Mouse (Mus musculus): ENCODE results near the gene Ica1.

Gene Ica1

GRCm38 (mm10) chr6:8640863-8641262, 137.4 kb downstream of the Ica1 start:
- no peak for DNase-seq

GRCm38 (mm10) chr6:8639526-8639925, 138.8 kb downstream of the Ica1 start:
- no peak for DNase-seq

GRCm38 (mm10) chr6:8638899-8639298, 139.4 kb downstream of the Ica1 start:
- DNase-seq = no peak

- DNase-seq = no peak
Observed at GRCm38 (mm10) chr6:8638122-8638521, 140.2 kb downstream of the Ica1 start.

GRCm38 (mm10) chr6:8632701-8633100, 145.6 kb downstream of the Ica1 start:
- DNase-seq = no peak

- no peak for DNase-seq
Observed at GRCm38 (mm10) chr6:8631986-8632632, 146.2 kb downstream of the Ica1 start.

- no peak for DNase-seq
Observed at GRCm38 (mm10) chr6:8631362-8631761, 146.9 kb downstream of the Ica1 start.

GRCm38 (mm10) chr6:8630531-8630930, 147.8 kb downstream of the Ica1 start:
- no peak for DNase-seq

GRCm38 (mm10) chr6:8628715-8629267, 149.5 kb downstream of the Ica1 start:
- DNase-seq = no peak

- no peak for DNase-seq
Observed at GRCm38 (mm10) chr6:8628226-8628625, 150.1 kb downstream of the Ica1 start.

GRCm38 (mm10) chr6:8623045-8623444, 155.2 kb downstream of the Ica1 start:
- DNase-seq = no peak

- no peak for DNase-seq
Observed at GRCm38 (mm10) chr6:8619582-8620350, 158.5 kb downstream of the Ica1 start.

- DNase-seq = no peak
Observed at GRCm38 (mm10) chr6:8617369-8617768, 160.9 kb downstream of the Ica1 start.

- DNase-seq = no peak
Observed at GRCm38 (mm10) chr6:8591665-8592064, 186.6 kb downstream of the Ica1 start.

GRCm38 (mm10) chr6:8583892-8584291, 194.4 kb downstream of the Ica1 start:
- DNase-seq = no peak

- DNase-seq = no peak
Observed at GRCm38 (mm10) chr6:8582377-8582776, 195.9 kb downstream of the Ica1 start.
